Mouse (Mus musculus): ENCODE results near the gene Nr2f2. TPM values are rescaled to one million over a fixed set of nuclear protein-coding genes. Genes with fewer than 3 reads are reported as not detected.

Gene Nr2f2
- polyA plus RNA-seq, 1 experiment, result 54.4 TPM

DNA sequence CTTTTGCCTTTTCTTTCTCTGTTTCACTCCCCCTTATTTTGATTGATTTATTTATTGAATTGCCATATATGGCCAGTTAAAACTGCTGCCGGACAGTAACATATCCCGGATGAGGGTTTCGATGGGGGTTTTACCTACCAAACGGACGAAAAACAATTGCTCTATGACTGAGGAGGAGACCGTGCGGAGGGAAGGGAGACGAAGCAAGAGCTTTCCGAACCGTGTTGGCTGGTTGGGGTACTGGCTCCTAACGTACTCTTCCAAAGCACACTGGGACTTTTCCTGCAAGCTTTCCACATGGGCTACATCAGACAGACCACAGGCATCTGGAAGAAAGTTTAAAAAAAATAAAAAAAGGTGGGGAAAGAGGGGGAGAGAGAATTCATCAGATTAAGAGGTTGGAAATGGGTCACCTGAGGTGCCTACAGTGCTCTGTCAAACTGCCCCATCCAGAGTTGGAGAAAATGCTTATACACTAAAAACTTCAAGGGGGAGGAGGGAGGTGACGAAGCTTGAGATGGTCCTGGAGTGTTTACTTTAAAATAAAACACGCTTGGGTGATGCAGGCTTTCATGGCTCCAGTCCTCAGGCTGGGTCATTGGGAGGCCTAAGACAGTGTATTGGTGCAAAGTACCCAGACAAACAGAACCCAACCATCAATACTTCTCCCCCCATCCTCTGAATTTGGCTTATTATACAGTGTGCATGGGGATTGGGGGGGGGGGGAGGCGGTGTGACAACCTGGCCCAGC, 11.8 kb downstream of the Nr2f2 start:
- H3K27ac ChIP-seq (ENCODE audit: insufficient read depth, low read length), result peak overlapping the region; percentile 50
- peaks cover 2% of the 10 kb centered on the region for H3K4me1 ChIP-seq (ENCODE audit: control insufficient read depth, insufficient read depth, low read length)
- TF ChIP-seq CTCF (IDR thresholded peaks at IDR 0.05; ENCODE audit: borderline replicate concordance, insufficient read depth, low read length) (no peak), POLR2A (IDR thresholded peaks at IDR 0.05; ENCODE audit: low read depth, low read length) (peak; percentile 16; the same call in 1 of the 2 replicates)
- peak overlapping the region; percentile 36 for H3K4me3 ChIP-seq (ENCODE audit: insufficient read depth, low read length)

DNA sequence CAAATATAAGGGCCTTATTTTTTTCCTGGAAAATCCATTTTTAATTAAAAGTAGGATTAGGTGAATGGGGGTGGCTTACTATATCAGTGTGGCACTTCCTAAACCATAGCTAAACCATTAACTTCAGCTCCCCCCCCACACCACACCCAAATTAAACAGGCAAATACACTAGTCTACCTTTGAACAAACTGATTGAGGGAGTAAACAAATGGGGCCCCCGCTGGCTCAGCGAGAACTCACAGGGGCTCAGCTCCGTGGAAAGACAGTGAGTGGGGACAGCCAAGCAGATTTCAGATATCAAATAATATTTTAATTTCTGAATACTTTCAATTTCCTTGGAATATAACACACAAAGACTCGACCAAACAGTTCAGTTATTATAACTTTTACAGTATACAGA, 13.4 kb downstream of the Nr2f2 start:
- TF ChIP-seq CTCF (IDR thresholded peaks at IDR 0.05; ENCODE audit: borderline replicate concordance, insufficient read depth, low read length) (no peak), POLR2A (IDR thresholded peaks at IDR 0.05; ENCODE audit: low read depth, low read length) (no peak)
- Histone ChIP-seq H3K4me3 (ENCODE audit: insufficient read depth, low read length) (peak overlapping the region; percentile 18; the same call in 1 of the 2 replicates), H3K4me1 (ENCODE audit: control insufficient read depth, insufficient read depth, low read length) (peaks cover 2% of the 10 kb centered on the region)

DNA sequence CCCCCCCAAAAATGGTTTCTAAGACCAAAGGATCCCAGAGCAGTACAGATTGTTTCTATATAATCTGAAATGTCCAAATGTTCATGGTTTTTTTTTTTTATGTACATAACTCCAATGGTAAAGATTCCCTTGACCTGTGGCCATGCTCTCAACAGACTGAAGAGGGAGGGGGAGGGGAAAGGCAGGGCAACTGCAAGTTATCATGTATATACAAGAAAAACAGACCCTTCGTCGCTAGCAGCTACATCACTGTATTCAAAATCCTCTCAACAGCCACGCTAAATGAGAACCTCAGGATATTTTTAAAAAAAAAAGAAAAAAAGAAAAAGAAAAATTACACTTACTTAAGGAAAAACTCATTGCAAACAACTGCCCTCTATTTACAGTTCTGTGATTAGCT, 13.9 kb downstream of the Nr2f2 start:
- no peak for TF ChIP-seq POLR2A (IDR thresholded peaks at IDR 0.05; ENCODE audit: low read depth, low read length)
- TF ChIP-seq CTCF (IDR thresholded peaks at IDR 0.05; ENCODE audit: borderline replicate concordance, insufficient read depth, low read length), result no peak
- Histone ChIP-seq H3K27ac (ENCODE audit: insufficient read depth, low read length) (peak overlapping the region; percentile 57), H3K4me1 (ENCODE audit: control insufficient read depth, insufficient read depth, low read length) (peaks cover 2% of the 10 kb centered on the region), H3K4me3 (ENCODE audit: insufficient read depth, low read length) (peak overlapping the region; percentile 23; the same call in 1 of the 2 replicates)

More for the DNA sequence above, 13.4 kb downstream of the Nr2f2 start:
- H3K27ac ChIP-seq (ENCODE audit: insufficient read depth, low read length), result peak overlapping the region; percentile 54

DNA sequence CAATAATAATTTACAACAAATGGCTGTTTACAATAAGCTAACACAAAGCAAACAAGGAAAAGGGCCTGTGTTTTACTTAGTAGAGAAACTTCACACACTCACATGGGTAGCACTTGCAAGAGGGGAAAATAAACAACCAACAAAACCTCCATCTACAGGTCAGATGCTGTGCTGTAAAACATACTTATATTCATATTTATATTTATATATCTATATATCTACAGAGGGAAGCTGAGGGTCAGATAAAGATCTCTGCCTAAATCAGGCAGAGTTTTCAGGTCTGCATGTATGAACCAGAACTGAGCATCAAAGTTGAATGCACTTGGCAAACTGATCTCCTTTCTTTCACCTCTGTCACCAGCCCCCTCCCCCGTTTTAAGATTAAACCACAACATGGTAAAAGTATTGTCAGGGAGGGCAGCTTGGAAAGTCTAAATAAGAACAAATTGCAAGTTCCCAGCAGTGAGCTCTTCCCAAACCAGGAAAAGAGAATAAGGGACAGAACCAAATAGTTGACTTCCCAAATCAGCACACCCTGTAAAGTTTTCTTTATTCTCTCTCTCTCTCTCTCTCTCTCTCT, 14.5 kb downstream of the Nr2f2 start:
- Histone ChIP-seq H3K4me3 (ENCODE audit: insufficient read depth, low read length) (peak overlapping the region; percentile 12), H3K4me1 (ENCODE audit: control insufficient read depth, insufficient read depth, low read length) (peaks cover 3% of the 10 kb centered on the region)

DNA sequence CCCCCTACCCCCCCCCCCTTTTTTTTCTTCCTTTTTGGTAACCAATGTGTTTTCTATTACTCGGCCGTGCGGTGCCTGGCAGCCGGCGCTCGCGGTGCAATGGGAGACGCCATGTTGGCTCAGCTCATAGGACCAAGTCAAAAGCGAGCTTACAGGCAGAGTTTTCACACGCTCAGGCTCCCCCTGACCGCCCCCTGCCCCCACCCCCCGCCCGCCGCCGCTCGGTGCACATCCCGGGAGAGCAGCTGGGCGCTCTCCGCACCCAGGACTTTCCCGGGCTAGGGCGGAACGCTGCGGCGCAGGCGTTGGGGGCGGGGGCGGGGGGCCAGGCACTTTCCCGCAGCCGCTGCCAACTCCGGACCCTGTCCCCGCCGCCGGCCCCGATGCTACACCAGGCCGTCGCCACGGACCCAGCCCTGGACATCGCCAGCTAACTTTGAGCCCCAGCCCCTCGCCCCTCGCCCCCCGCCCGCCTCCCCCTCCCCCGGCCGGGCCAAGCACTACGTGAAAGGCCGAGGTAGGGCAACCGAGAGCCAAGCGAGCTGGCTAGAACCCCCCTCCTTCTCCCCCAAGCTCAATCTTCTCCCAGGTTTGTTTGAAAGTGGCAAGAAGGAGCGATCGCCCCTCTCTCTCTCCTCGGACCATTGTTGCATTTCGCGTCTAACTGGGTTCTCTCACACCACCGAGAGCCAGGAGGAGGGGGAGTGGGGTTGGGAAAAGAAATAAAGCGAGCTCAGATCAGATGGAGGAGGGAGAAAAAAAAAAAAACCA, 15.6 kb downstream of the Nr2f2 start:
- peak overlapping the region; percentile 80 for H3K4me3 ChIP-seq (ENCODE audit: insufficient read depth, low read length)
- peak overlapping the region; percentile 94 for H3K27ac ChIP-seq (ENCODE audit: insufficient read depth, low read length)
- peaks cover 7% of the 10 kb centered on the region for H3K4me1 ChIP-seq (ENCODE audit: control insufficient read depth, insufficient read depth, low read length)
- TF ChIP-seq POLR2A (IDR thresholded peaks at IDR 0.05; ENCODE audit: low read depth, low read length), result peak; percentile 52
- no peak for TF ChIP-seq CTCF (IDR thresholded peaks at IDR 0.05; ENCODE audit: borderline replicate concordance, insufficient read depth, low read length)

More for the DNA sequence above, 14.5 kb downstream of the Nr2f2 start:
- peak overlapping the region; percentile 94 for H3K27ac ChIP-seq (ENCODE audit: insufficient read depth, low read length)
- no peak for TF ChIP-seq CTCF (IDR thresholded peaks at IDR 0.05; ENCODE audit: borderline replicate concordance, insufficient read depth, low read length)
- no peak for TF ChIP-seq POLR2A (IDR thresholded peaks at IDR 0.05; ENCODE audit: low read depth, low read length)

DNA sequence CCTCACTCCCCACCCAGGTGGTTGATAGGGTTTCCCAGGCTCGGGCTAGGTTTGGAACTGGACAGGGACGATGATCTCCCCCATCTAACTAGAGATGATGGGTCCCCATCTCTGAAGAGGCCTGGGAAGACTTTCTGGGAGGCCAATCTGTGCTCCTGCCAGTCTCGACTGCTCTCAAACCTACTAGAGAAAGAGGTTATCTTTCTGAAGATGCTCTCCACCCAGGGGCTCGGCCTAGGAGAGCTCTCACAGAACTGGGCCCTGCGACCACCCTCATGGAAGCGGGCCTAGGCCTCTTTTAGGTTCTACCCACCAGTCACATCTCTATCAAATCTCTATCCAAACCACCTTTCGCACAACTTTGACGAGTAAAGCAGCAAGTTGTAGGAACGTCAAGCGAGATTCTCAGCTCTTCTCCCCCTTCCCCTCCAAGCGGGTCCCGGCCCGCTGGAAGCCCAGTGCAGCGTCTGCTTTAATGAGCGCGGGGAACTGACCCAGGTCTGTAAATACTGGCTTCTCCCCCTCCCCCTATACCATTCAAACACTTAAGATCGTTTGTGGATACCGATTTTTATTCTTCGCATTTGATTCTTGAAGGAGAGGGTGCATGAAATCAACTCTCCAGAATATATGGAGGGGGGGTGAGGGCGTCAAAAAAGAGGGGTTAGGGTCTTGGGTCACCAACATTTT, 16.4 kb downstream of the Nr2f2 start:
- Histone ChIP-seq H3K4me3 (ENCODE audit: insufficient read depth, low read length) (no peak overlapping the region), H3K4me1 (ENCODE audit: control insufficient read depth, insufficient read depth, low read length) (peaks cover 7% of the 10 kb centered on the region)
- TF ChIP-seq CTCF (IDR thresholded peaks at IDR 0.05; ENCODE audit: borderline replicate concordance, insufficient read depth, low read length), result no peak
- TF ChIP-seq POLR2A (IDR thresholded peaks at IDR 0.05; ENCODE audit: low read depth, low read length), result no peak

DNA sequence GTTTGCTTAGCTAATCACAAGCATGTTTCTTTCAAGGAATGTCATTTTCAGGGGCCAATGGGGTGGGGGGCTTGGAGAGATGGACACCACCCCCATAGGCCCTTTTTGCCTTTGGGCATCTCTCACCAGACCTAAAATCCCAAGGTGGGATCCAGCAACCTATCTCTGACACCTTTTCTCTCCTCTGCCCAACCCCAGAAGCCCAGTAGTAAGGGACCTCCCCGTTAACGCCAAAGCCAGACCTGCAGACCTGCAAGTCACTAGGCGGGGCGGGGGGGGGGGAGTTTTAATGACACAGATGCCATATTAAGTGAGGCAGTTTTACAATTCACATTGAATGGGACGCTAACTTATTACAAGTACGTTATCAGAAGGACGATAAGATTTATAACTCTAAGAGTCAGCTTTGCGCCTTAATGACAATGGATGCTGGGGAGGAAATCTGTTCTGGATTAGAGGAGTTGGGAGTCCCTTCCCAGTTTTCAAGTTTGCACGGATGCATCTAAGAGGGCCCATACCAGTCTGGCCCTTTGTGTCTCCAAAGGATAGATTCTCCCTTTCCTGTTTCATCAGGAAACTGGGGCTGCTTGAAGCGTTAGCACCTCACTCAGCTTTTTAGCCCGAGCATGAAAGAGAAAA, 17.4 kb downstream of the Nr2f2 start:
- Histone ChIP-seq H3K27ac (ENCODE audit: insufficient read depth, low read length) (0 out of 2 replicates have a peak overlapping the region, but pooled peaks have one; percentile 3), H3K4me3 (ENCODE audit: insufficient read depth, low read length) (no peak overlapping the region), H3K4me1 (ENCODE audit: control insufficient read depth, insufficient read depth, low read length) (peaks cover 7% of the 10 kb centered on the region)
- TF ChIP-seq POLR2A (IDR thresholded peaks at IDR 0.05; ENCODE audit: low read depth, low read length) (no peak), CTCF (IDR thresholded peaks at IDR 0.05; ENCODE audit: borderline replicate concordance, insufficient read depth, low read length) (no peak)

More for the DNA sequence above, 16.4 kb downstream of the Nr2f2 start:
- H3K27ac ChIP-seq (ENCODE audit: insufficient read depth, low read length), result peak overlapping the region; percentile 73

DNA sequence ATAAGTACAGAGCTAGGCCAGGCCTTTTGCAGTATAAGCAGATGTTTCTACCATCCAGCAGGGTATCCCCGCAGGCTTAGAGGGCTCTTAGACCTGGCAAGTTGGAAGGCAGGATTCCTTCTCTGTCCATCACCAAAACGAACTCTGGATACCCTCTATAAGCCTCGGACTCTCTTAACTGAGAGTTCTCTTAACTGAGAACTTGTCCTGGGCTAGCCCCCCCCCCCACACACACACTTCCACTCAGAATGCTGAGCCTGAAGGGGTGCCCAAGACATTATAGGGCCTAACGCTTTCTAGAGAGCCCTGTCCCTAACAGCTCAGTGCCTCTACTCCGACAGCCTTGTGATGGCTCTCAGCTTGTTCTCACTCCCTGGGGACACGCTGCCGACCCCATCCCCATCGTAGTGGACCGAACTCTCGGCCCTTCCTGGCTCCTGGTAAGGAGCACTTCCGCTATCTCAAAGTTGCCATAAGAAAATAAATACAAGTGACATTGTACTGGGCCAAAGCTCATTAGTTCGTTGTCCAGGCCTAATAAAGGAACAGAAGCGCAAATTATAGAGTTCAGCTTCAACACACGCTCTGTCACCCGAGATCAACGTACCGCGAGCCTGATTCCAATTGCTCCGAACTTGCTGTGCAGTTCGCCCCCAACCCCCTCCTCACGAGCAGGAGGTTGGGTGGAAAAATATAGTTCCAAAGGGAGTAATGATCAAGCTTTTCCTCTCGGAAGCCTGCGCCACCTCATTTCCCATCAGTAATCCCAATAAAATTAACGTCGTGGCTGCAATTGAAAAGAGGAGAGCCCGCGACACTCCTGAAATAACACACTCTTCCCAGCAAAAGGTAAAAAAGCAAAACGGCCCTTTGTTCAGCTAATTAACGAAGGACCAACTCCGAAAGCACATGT, 18.2 kb downstream of the Nr2f2 start:
- TF ChIP-seq POLR2A (IDR thresholded peaks at IDR 0.05; ENCODE audit: low read depth, low read length), result no peak
- TF ChIP-seq CTCF (IDR thresholded peaks at IDR 0.05; ENCODE audit: borderline replicate concordance, insufficient read depth, low read length), result no peak
- peaks cover 7% of the 10 kb centered on the region for H3K4me1 ChIP-seq (ENCODE audit: control insufficient read depth, insufficient read depth, low read length)
- H3K27ac ChIP-seq (ENCODE audit: insufficient read depth, low read length), result no peak overlapping the region
- H3K4me3 ChIP-seq (ENCODE audit: insufficient read depth, low read length), result no peak overlapping the region

All from embryonic fibroblast, embryonic 13.5 days (primary cell).